31 mouse cellular contexts compared by ENCODE assay signal in the genomic region with DNA sequence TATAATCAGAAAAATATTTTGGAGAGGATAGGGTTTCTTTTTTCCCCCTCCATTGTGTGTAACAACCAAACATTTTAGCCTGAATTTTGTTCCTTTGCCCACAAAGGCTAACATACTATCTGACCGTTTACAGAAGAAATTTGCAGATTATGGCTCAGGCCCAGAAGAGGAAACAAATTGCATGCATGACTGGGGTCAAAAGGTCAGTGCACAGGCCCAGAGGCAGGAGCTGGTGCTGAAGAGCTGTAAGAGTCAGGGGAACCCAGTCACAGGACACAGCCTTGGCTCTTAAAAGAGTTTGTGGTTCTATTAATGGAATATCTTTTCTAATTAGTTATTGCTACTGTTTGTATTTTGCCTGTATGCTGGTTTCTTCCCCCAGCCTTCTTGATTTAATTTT. TPM values are rescaled to one million over a fixed set of nuclear protein-coding genes. Genes with fewer than 3 reads are reported as not detected.
DNase-seq lines count a peak whose midpoint lies in the region.
"Had no signal": no experiment of that assay in that cellular context is flagged by ENCODE, and none has a peak within 500 bp of the region (broad histone marks: within the 10 kb centered on the region; RNA-seq: fewer than 3 reads in every experiment).

No protein-coding gene starts in this region.

- H3K4me3 ChIP-seq in embryonic facial prominence, embryonic 10.5 days = no peak overlapping the region
- H3K4me3 ChIP-seq: forebrain, embryonic 15.5 days; heart, embryonic 12.5 days; limb, embryonic 10.5 days; midbrain, embryonic 10.5 days; stomach, embryonic 15.5 days had no signal

- no peak overlapping the region for H3K27ac ChIP-seq in embryonic facial prominence, embryonic 10.5 days (replicated peaks)
- H3K27ac ChIP-seq: forebrain, embryonic 15.5 days; hindbrain, postnatal 0 days; limb, embryonic 10.5 days; macrophage; midbrain, embryonic 10.5 days; stomach, embryonic 15.5 days had no signal

- no peaks in the 10 kb centered on the region for H3K9me3 ChIP-seq in embryonic facial prominence, embryonic 10.5 days
- H3K9me3 ChIP-seq: forebrain, embryonic 15.5 days; limb, embryonic 10.5 days; midbrain, embryonic 10.5 days; stomach, embryonic 15.5 days had no signal

- peaks cover 29% of the 10 kb centered on the region for H3K27me3 ChIP-seq in embryonic facial prominence, embryonic 10.5 days (replicated peaks; ENCODE audit: low read depth, poor library complexity, severe bottlenecking)
- H3K27me3 ChIP-seq: heart, embryonic 12.5 days; stomach, embryonic 15.5 days had no signal

- peaks cover 44% of the 10 kb centered on the region for H3K4me1 ChIP-seq in embryonic facial prominence, embryonic 10.5 days

- WGBS in embryonic facial prominence, embryonic 10.5 days = 13% methylated on average over 1 of the region's 1 CpGs

- no peaks in the 10 kb centered on the region for H3K36me3 ChIP-seq in embryonic facial prominence, embryonic 10.5 days (replicated peaks)
- H3K36me3 ChIP-seq: forebrain, embryonic 15.5 days; heart, embryonic 12.5 days; limb, embryonic 10.5 days; midbrain, embryonic 10.5 days; stomach, embryonic 15.5 days had no signal

- peak; percentile 34 to 60 for DNase-seq in kidney, postnatal 25 days
- no peak for DNase-seq in kidney, postnatal 4 days
- DNase-seq in 3T3-L1 (ENCODE audit: low read depth, low spot score) = peak; percentile 23
- peak; percentile 51 for DNase-seq in 416B (ENCODE audit: low read depth)
- DNase-seq in embryonic facial prominence, embryonic 10.5 days (ENCODE audit: low spot score) = peak; percentile 40
- DNase-seq in spleen, postnatal 10 days (ENCODE audit: low spot score in 2 of 2) = no peak
- DNase-seq in ovary, postnatal 10 days (ENCODE audit: low spot score) = no peak
- DNase-seq: cerebellum, adult 11 months; cerebellum, adult 9-11 months; heart, postnatal 14 days; liver; liver, postnatal 0 days; right cerebral cortex, adult 18-20 months; right cerebral cortex, postnatal 4 days; thymus, adult 18-20 months; thymus, postnatal 36 days had no signal

RNA-seq across cellular contexts. Expression of a gene that starts 14.4 kb away (rescaled TPM):
- polyA plus RNA-seq in embryonic facial prominence, embryonic 10.5 days (2016; fragmentation: Nextera tagmentation; extraction: Ambion mirVana) = not detected in 2 replicates
- polyA plus RNA-seq: CD4-positive, CD25-positive, alpha-beta regulatory T cell, adult 4 months; cortical plate, adult 2 months; forebrain, embryonic 15.5 days; hindbrain, embryonic 11.5 days; hindbrain, postnatal 0 days; intestine, embryonic 16.5 days; large intestine, adult 2 months; limb, embryonic 10.5 days; liver, postnatal 0 days; macrophage; midbrain, embryonic 10.5 days; midbrain, postnatal 0 days; neural tube, embryonic 14.5 days; stomach, embryonic 15.5 days had no signal

RNA-seq across cellular contexts. Expression of a gene that starts 30.2 kb away (rescaled TPM):
- polyA plus RNA-seq in embryonic facial prominence, embryonic 10.5 days (2016; fragmentation: Nextera tagmentation; extraction: Ambion mirVana) = not detected in 2 replicates
- polyA plus RNA-seq: CD4-positive, CD25-positive, alpha-beta regulatory T cell, adult 4 months; cortical plate, adult 2 months; forebrain, embryonic 15.5 days; gonadal fat pad, adult 2 months; heart, embryonic 12.5 days; hindbrain, embryonic 11.5 days; hindbrain, postnatal 0 days; intestine, embryonic 16.5 days; large intestine, adult 2 months; limb, embryonic 10.5 days; liver, postnatal 0 days; macrophage; midbrain, embryonic 10.5 days; midbrain, postnatal 0 days; neural tube, embryonic 14.5 days; stomach, embryonic 15.5 days had no signal

RNA-seq across cellular contexts. Expression of a gene that starts 36.7 kb away (rescaled TPM):
- 39.2 and 46.3 TPM in 2 replicates for polyA plus RNA-seq in embryonic facial prominence, embryonic 10.5 days (2016; fragmentation: Nextera tagmentation; extraction: Ambion mirVana)
- polyA plus RNA-seq: CD4-positive, CD25-positive, alpha-beta regulatory T cell, adult 4 months had no signal

RNA-seq across cellular contexts. Expression of a gene that starts 42.0 kb away (rescaled TPM):
- polyA plus RNA-seq in embryonic facial prominence, embryonic 10.5 days (2016; fragmentation: Nextera tagmentation; extraction: Ambion mirVana) = 0.86 and 4.4 TPM in 2 replicates
- polyA plus RNA-seq: CD4-positive, CD25-positive, alpha-beta regulatory T cell, adult 4 months; macrophage; midbrain, postnatal 0 days had no signal

RNA-seq across cellular contexts. Expression of a gene that starts 42.9 kb away (rescaled TPM):
- not detected in 2 replicates for polyA plus RNA-seq in embryonic facial prominence, embryonic 10.5 days (2016; fragmentation: Nextera tagmentation; extraction: Ambion mirVana)
- polyA plus RNA-seq: CD4-positive, CD25-positive, alpha-beta regulatory T cell, adult 4 months; forebrain, embryonic 15.5 days; heart, embryonic 12.5 days; hindbrain, embryonic 11.5 days; intestine, embryonic 16.5 days; large intestine, adult 2 months; limb, embryonic 10.5 days; liver, postnatal 0 days; macrophage; midbrain, embryonic 10.5 days; neural tube, embryonic 14.5 days; stomach, embryonic 15.5 days had no signal

Comparison
In these comparisons a context has a peak if more than half of its experiments do, and no peak if none do; other contexts are left out.
1. DNase-seq: peak in kidney, postnatal 25 days (2 of 2), 3T3-L1 (single experiment), 416B (single experiment) and embryonic facial prominence, embryonic 10.5 days (single experiment); none in kidney, postnatal 4 days (0 of 2), spleen, postnatal 10 days (0 of 2) and ovary, postnatal 10 days (single experiment).